Mouse (Mus musculus): ENCODE results near the gene Gm37419. TPM values are rescaled to one million over a fixed set of nuclear protein-coding genes. Genes with fewer than 3 reads are reported as not detected.

Gm37419 gene
- polyA plus RNA-seq, 1 experiment: not detected

- no peak overlapping the region for H3ac ChIP-seq (ENCODE audit: control insufficient read depth, insufficient read length)
- H3K27me3 ChIP-seq (ENCODE audit: control insufficient read depth, insufficient read depth, insufficient read length): no peaks in the 10 kb centered on the region
- no peak overlapping the region for H3K4me2 ChIP-seq (ENCODE audit: low read depth)
- no peaks in the 10 kb centered on the region for H3K79me2 ChIP-seq (ENCODE audit: control insufficient read depth, insufficient read depth)
- no peak overlapping the region for H3K4me3 ChIP-seq
- no peak for TF ChIP-seq USF1 (IDR thresholded peaks at IDR 0.05; ENCODE audit: low read depth)
- no peak for TF ChIP-seq SRF (IDR thresholded peaks at IDR 0.05; ENCODE audit: control insufficient read depth, insufficient read length, low read depth)
- no peak for TF ChIP-seq CEBPB (IDR thresholded peaks at IDR 0.05; ENCODE audit: insufficient read depth, poor library complexity, severe bottlenecking)
- TF ChIP-seq REST (IDR thresholded peaks at IDR 0.05; ENCODE audit: insufficient read depth, insufficient read length): no peak
- H3K36me3 ChIP-seq (ENCODE audit: control insufficient read depth, insufficient read depth): no peaks in the 10 kb centered on the region
Observed at GRCm38 (mm10) chr16:24005928-24006327, 17.6 kb downstream of the Gm37419 start.

- no peak overlapping the region for H3ac ChIP-seq (ENCODE audit: control insufficient read depth, insufficient read length)
- H3K79me2 ChIP-seq (ENCODE audit: control insufficient read depth, insufficient read depth): no peaks in the 10 kb centered on the region
- no peak for TF ChIP-seq TCF12 (IDR thresholded peaks at IDR 0.05; ENCODE audit: insufficient read depth, poor library complexity, severe bottlenecking)
- TF ChIP-seq MYOD1 (IDR thresholded peaks at IDR 0.05; ENCODE audit: control insufficient read depth in 1 of 3, insufficient read length in 2 of 3, low read depth in 2 of 3): no peak
- no peak for TF ChIP-seq USF1 (IDR thresholded peaks at IDR 0.05; ENCODE audit: low read depth)
- no peak for TF ChIP-seq POLR2A (IDR thresholded peaks at IDR 0.05; ENCODE audit: insufficient read length, low read depth)
- no peak for TF ChIP-seq CEBPB (IDR thresholded peaks at IDR 0.05; ENCODE audit: insufficient read depth, poor library complexity, severe bottlenecking)
- no peak for TF ChIP-seq SRF (IDR thresholded peaks at IDR 0.05; ENCODE audit: control insufficient read depth, insufficient read length, low read depth)
- no peak for TF ChIP-seq POLR2AphosphoS2 (IDR thresholded peaks at IDR 0.05; ENCODE audit: insufficient read length, low read depth)
- TF ChIP-seq REST (IDR thresholded peaks at IDR 0.05; ENCODE audit: insufficient read depth, insufficient read length): no peak
- TF ChIP-seq TCF3 (IDR thresholded peaks at IDR 0.05; ENCODE audit: insufficient read length, low read depth): no peak
- no peak for TF ChIP-seq E2F4 (IDR thresholded peaks at IDR 0.05; ENCODE audit: insufficient read depth)
- no peak for TF ChIP-seq MAX (IDR thresholded peaks at IDR 0.05; ENCODE audit: low read depth)
- TF ChIP-seq MYOG (IDR thresholded peaks at IDR 0.05; ENCODE audit: control insufficient read depth in 1 of 3, insufficient read depth in 1 of 3, insufficient read length in 2 of 3, low read depth in 2 of 3): no peak
- H3K27me3 ChIP-seq (ENCODE audit: control insufficient read depth, insufficient read depth, insufficient read length): no peaks in the 10 kb centered on the region
- no peak overlapping the region for H3K4me3 ChIP-seq
- no peaks in the 10 kb centered on the region for H3K36me3 ChIP-seq (ENCODE audit: control insufficient read depth, insufficient read depth)
- H3K4me2 ChIP-seq (ENCODE audit: low read depth): no peak overlapping the region
Observed at GRCm38 (mm10) chr16:24009891-24010290, 21.6 kb downstream of the Gm37419 start.

DNA sequence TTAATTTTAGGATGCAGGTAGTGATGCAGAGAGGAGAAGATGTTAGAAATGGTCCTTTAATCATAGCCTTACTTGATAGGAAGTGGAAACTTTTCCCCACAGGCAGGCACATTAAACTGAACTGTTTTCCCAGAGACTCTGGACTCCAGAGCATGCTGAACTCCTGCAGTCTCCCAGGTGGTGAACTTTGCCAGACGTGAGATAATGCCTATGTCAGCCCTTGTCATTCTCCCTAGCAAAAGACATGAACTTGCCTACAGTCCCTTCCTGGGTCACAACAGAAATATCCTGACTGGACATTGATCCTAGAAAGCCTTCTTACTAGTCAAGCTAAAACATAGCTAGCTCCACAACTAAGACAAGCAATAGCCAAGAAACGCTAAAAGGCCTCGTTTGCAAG lies 23.0 kb downstream of the Gm37419 start:
- Histone ChIP-seq H3K27me3 (ENCODE audit: control insufficient read depth, insufficient read depth, insufficient read length) (no peaks in the 10 kb centered on the region), H3ac (ENCODE audit: control insufficient read depth, insufficient read length) (no peak overlapping the region), H3K79me2 (ENCODE audit: control insufficient read depth, insufficient read depth) (no peaks in the 10 kb centered on the region), H3K36me3 (ENCODE audit: control insufficient read depth, insufficient read depth) (no peaks in the 10 kb centered on the region), H3K4me2 (ENCODE audit: low read depth) (no peak overlapping the region), H3K4me3 (no peak overlapping the region)
- TF ChIP-seq REST (IDR thresholded peaks at IDR 0.05; ENCODE audit: insufficient read depth, insufficient read length): no peak
- TF ChIP-seq POLR2AphosphoS2 (IDR thresholded peaks at IDR 0.05; ENCODE audit: insufficient read length, low read depth): no peak
- TF ChIP-seq SRF (IDR thresholded peaks at IDR 0.05; ENCODE audit: control insufficient read depth, insufficient read length, low read depth): no peak
- TF ChIP-seq POLR2A (IDR thresholded peaks at IDR 0.05; ENCODE audit: insufficient read length, low read depth): no peak
- no peak for TF ChIP-seq TCF12 (IDR thresholded peaks at IDR 0.05; ENCODE audit: insufficient read depth, poor library complexity, severe bottlenecking)
- TF ChIP-seq CEBPB (IDR thresholded peaks at IDR 0.05; ENCODE audit: insufficient read depth, poor library complexity, severe bottlenecking): no peak
- no peak for TF ChIP-seq E2F4 (IDR thresholded peaks at IDR 0.05; ENCODE audit: insufficient read depth)
- TF ChIP-seq USF1 (IDR thresholded peaks at IDR 0.05; ENCODE audit: low read depth): no peak
- TF ChIP-seq TCF3 (IDR thresholded peaks at IDR 0.05; ENCODE audit: insufficient read length, low read depth): no peak
- no peak for TF ChIP-seq MYOG (IDR thresholded peaks at IDR 0.05; ENCODE audit: control insufficient read depth in 1 of 3, insufficient read depth in 1 of 3, insufficient read length in 2 of 3, low read depth in 2 of 3)
- no peak for TF ChIP-seq MYOD1 (IDR thresholded peaks at IDR 0.05; ENCODE audit: control insufficient read depth in 1 of 3, insufficient read length in 2 of 3, low read depth in 2 of 3)
- TF ChIP-seq MAX (IDR thresholded peaks at IDR 0.05; ENCODE audit: low read depth): no peak

DNA sequence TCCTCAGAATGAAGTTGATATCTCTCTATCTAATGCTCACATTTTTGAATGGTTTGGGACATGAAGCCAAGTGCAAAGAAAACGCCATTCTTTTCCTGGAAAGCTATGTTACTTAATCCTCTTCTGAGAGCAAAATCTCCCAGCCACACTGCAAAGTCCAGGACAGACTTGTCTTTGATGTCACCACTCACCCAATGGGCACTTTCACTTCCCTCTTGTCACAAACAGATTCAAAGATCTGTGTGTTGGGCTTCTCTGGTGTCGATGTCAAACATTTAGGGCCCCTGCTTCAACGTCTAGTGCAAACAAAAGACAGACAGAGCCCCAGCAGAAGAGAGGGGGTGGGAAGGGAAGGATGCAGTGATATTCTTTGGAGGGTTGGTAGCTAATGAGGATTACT lies 23.8 kb downstream of the Gm37419 start:
- Histone ChIP-seq H3K79me2 (ENCODE audit: control insufficient read depth, insufficient read depth) (no peaks in the 10 kb centered on the region), H3K4me2 (ENCODE audit: low read depth) (no peak overlapping the region), H3K4me3 (no peak overlapping the region), H3K36me3 (ENCODE audit: control insufficient read depth, insufficient read depth) (no peaks in the 10 kb centered on the region), H3K27me3 (ENCODE audit: control insufficient read depth, insufficient read depth, insufficient read length) (no peaks in the 10 kb centered on the region), H3ac (ENCODE audit: control insufficient read depth, insufficient read length) (no peak overlapping the region)
- TF ChIP-seq CEBPB (IDR thresholded peaks at IDR 0.05; ENCODE audit: insufficient read depth, poor library complexity, severe bottlenecking) (no peak), MYOG (IDR thresholded peaks at IDR 0.05; ENCODE audit: control insufficient read depth in 1 of 3, insufficient read depth in 1 of 3, insufficient read length in 2 of 3, low read depth in 2 of 3) (no peak), REST (IDR thresholded peaks at IDR 0.05; ENCODE audit: insufficient read depth, insufficient read length) (no peak)

GRCm38 (mm10) chr16:24014378-24014777 lies 26.1 kb downstream of the Gm37419 start:
- Histone ChIP-seq H3ac (ENCODE audit: control insufficient read depth, insufficient read length) (no peak overlapping the region), H3K79me2 (ENCODE audit: control insufficient read depth, insufficient read depth) (no peaks in the 10 kb centered on the region), H3K27me3 (ENCODE audit: control insufficient read depth, insufficient read depth, insufficient read length) (no peaks in the 10 kb centered on the region), H3K4me3 (no peak overlapping the region), H3K36me3 (ENCODE audit: control insufficient read depth, insufficient read depth) (no peaks in the 10 kb centered on the region), H3K4me2 (ENCODE audit: low read depth) (no peak overlapping the region)
- TF ChIP-seq USF1 (IDR thresholded peaks at IDR 0.05; ENCODE audit: low read depth) (no peak), TCF12 (IDR thresholded peaks at IDR 0.05; ENCODE audit: insufficient read depth, poor library complexity, severe bottlenecking) (no peak), TCF3 (IDR thresholded peaks at IDR 0.05; ENCODE audit: insufficient read length, low read depth) (no peak), MAX (IDR thresholded peaks at IDR 0.05; ENCODE audit: low read depth) (no peak), POLR2AphosphoS2 (IDR thresholded peaks at IDR 0.05; ENCODE audit: insufficient read length, low read depth) (no peak), CEBPB (IDR thresholded peaks at IDR 0.05; ENCODE audit: insufficient read depth, poor library complexity, severe bottlenecking) (no peak), MYOD1 (IDR thresholded peaks at IDR 0.05; ENCODE audit: control insufficient read depth in 1 of 3, insufficient read length in 2 of 3, low read depth in 2 of 3) (no peak), MYOG (IDR thresholded peaks at IDR 0.05; ENCODE audit: control insufficient read depth in 1 of 3, insufficient read depth in 1 of 3, insufficient read length in 2 of 3, low read depth in 2 of 3) (no peak), E2F4 (IDR thresholded peaks at IDR 0.05; ENCODE audit: insufficient read depth) (no peak), SRF (IDR thresholded peaks at IDR 0.05; ENCODE audit: control insufficient read depth, insufficient read length, low read depth) (no peak), POLR2A (IDR thresholded peaks at IDR 0.05; ENCODE audit: insufficient read length, low read depth) (no peak)

Data from myocyte (in vitro differentiated cells).